Mouse (Mus musculus) MEL (cell line): ENCODE measurements around the gene Rbm42. TPM values are rescaled to one million over a fixed set of nuclear protein-coding genes. Genes with fewer than 3 reads are reported as not detected.
A peak's percentile ranks its signal among the peaks of the same experiment; 100 is the strongest.

Experiments
- DNase-seq: peaks from one replicate; pipeline ENCODE4 v3.0.0; 2011; ENCODE audit warnings: low read depth, low spot score
- H3K27ac ChIP-seq: 2 replicates; pipeline ENCODE4 v1.5.1; 2012; ENCODE audit warnings: low read depth, mild to moderate bottlenecking, control low read depth, low read length, moderate library complexity; ENCODE audit not compliant: control insufficient read depth
- H3K27me3 ChIP-seq, 2 experiments: fragments of 150-350 bp in 1 of 2; sonication (generic) in 1 of 2; 2 replicates each; pipeline ENCODE4 v1.6.1; 2012; ENCODE audit warnings: low read length in 2 of 2, mild to moderate bottlenecking in 2 of 2, improper control_type of control experiment in 1 of 2, moderate library complexity in 1 of 2; ENCODE audit not compliant: insufficient read depth in 2 of 2, control insufficient read depth in 1 of 2
- H3K36me3 ChIP-seq, 2 experiments: 2 replicates each; pipeline ENCODE4 v1.6.1; 2012 to 2014; ENCODE audit warnings: low read length in 2 of 2, improper control_type of control experiment in 1 of 2, inconsistent platforms in 1 of 2, mild to moderate bottlenecking in 1 of 2; ENCODE audit not compliant: insufficient read depth in 2 of 2, control insufficient read depth in 1 of 2
- H3K4me1 ChIP-seq, 2 experiments: fragments of 150-350 bp in 1 of 2; sonication (generic) in 1 of 2; 2 replicates each; pipeline ENCODE4 v1.6.1; 2012; ENCODE audit warnings: low read length in 2 of 2, improper control_type of control experiment in 1 of 2, mild to moderate bottlenecking in 1 of 2; ENCODE audit not compliant: insufficient read depth in 2 of 2, control insufficient read depth in 1 of 2
- H3K4me3 ChIP-seq, 2 experiments: fragments of 150-350 bp in 1 of 2; sonication (generic) in 1 of 2; 2 replicates each; pipeline ENCODE4 v1.5.1; 2012; ENCODE audit warnings: low read depth in 2 of 2, low read length in 2 of 2, mild to moderate bottlenecking in 2 of 2, moderate library complexity in 2 of 2, control low read depth in 1 of 2, improper control_type of control experiment in 1 of 2; ENCODE audit not compliant: control insufficient read depth in 1 of 2, insufficient read depth in 1 of 2
- H3K79me2 ChIP-seq: 2 replicates; pipeline ENCODE4 v1.6.1; 2012; ENCODE audit warnings: mild to moderate bottlenecking, low read length, moderate library complexity; ENCODE audit not compliant: control insufficient read depth, poor library complexity, insufficient read depth
- H3K9ac ChIP-seq: 2 replicates; pipeline ENCODE4 v1.6.1; 2012; ENCODE audit warnings: low read depth, mild to moderate bottlenecking, control low read depth, low read length, moderate library complexity; ENCODE audit not compliant: control insufficient read depth, poor library complexity, severe bottlenecking
- H3K9me3 ChIP-seq: fragments of 150-350 bp; sonication (generic); replicated peaks from 2 replicates; pipeline ENCODE4 v1.6.1; 2012; ENCODE audit warnings: mild to moderate bottlenecking, low read length, improper control_type of control experiment, moderate library complexity; ENCODE audit not compliant: insufficient read depth
- BHLHE40 ChIP-seq: IDR thresholded peaks from 2 replicates; pipeline ENCODE4 v1.6.1; 2012; ENCODE audit warnings: low read depth, mild to moderate bottlenecking, inconsistent platforms, low read length, improper control_type of control experiment, borderline replicate concordance
- CHD1 ChIP-seq: IDR thresholded peaks from 2 replicates; pipeline ENCODE4 v1.6.1; 2012; ENCODE audit warnings: low read depth, mild to moderate bottlenecking, inconsistent platforms, low read length, improper control_type of control experiment
- CHD2 ChIP-seq: IDR thresholded peaks from 2 replicates; pipeline ENCODE4 v1.6.1; 2011; ENCODE audit warnings: low read length, improper control_type of control experiment
- CTCF ChIP-seq, 3 experiments: IDR thresholded peaks in 2 of 3; conservative IDR thresholded peaks in 1 of 3; 2 replicates each; pipeline ENCODE4 v1.5.1; 2011 to 2012; ENCODE audit warnings: low read length in 3 of 3, low read depth in 2 of 3, mild to moderate bottlenecking in 2 of 3, improper control_type of control experiment in 1 of 3, inconsistent platforms in 1 of 3, mixed read lengths in 1 of 3, moderate library complexity in 1 of 3; ENCODE audit not compliant: control insufficient read depth in 1 of 3, insufficient read depth in 1 of 3, poor library complexity in 1 of 3, severe bottlenecking in 1 of 3
- E2F4 ChIP-seq: IDR thresholded peaks from 2 replicates; pipeline ENCODE4 v1.6.1; 2011; ENCODE audit warnings: low read depth, low read length, improper control_type of control experiment, borderline replicate concordance
- ELF1 ChIP-seq: IDR thresholded peaks from 2 replicates; pipeline ENCODE4 v1.6.1; 2014; ENCODE audit warnings: low read depth, mild to moderate bottlenecking, inconsistent platforms, low read length, improper control_type of control experiment, moderate library complexity
- EP300 ChIP-seq, 2 experiments: IDR thresholded peaks; 2 replicates each; pipeline ENCODE4 v1.6.1; 2011; ENCODE audit warnings: improper control_type of control experiment in 2 of 2, low read length in 2 of 2, low read depth in 1 of 2, mild to moderate bottlenecking in 1 of 2
- ETS1 ChIP-seq: IDR thresholded peaks from 2 replicates; pipeline ENCODE4 v1.6.1; 2012; ENCODE audit warnings: low read depth, mild to moderate bottlenecking, inconsistent platforms, low read length, improper control_type of control experiment, moderate library complexity
- GABPA ChIP-seq: IDR thresholded peaks from 2 replicates; pipeline ENCODE4 v1.6.1; 2012; ENCODE audit warnings: low read depth, mild to moderate bottlenecking, inconsistent platforms, low read length, improper control_type of control experiment, moderate library complexity
- GATA1 ChIP-seq: IDR thresholded peaks from 2 replicates; pipeline ENCODE4 v1.6.1; 2011; ENCODE audit warnings: low read depth, low read length, improper control_type of control experiment
- HCFC1 ChIP-seq: IDR thresholded peaks from 2 replicates; pipeline ENCODE4 v1.6.1; 2012; ENCODE audit warnings: low read depth, mild to moderate bottlenecking, inconsistent platforms, low read length, improper control_type of control experiment, moderate library complexity
- JUND ChIP-seq: IDR thresholded peaks from 2 replicates; pipeline ENCODE4 v1.6.1; 2011; ENCODE audit warnings: low read depth, mild to moderate bottlenecking, improper control_type of control experiment, low read length
- KAT2A ChIP-seq: conservative IDR thresholded peaks from 2 replicates; pipeline ENCODE4 v1.6.1; 2012; ENCODE audit warnings: low read depth, low read length, improper control_type of control experiment, inconsistent platforms
- MAFK ChIP-seq: IDR thresholded peaks from 2 replicates; pipeline ENCODE4 v1.6.1; 2011; ENCODE audit warnings: low read depth, mild to moderate bottlenecking, low read length, improper control_type of control experiment, borderline replicate concordance
- MAX ChIP-seq: IDR thresholded peaks from 2 replicates; pipeline ENCODE4 v1.6.1; 2011; ENCODE audit warnings: low read length, improper control_type of control experiment
- MEF2A ChIP-seq: IDR thresholded peaks from 2 replicates; pipeline ENCODE4 v1.6.1; 2014; ENCODE audit warnings: low read depth, mild to moderate bottlenecking, inconsistent platforms, low read length, improper control_type of control experiment; ENCODE audit not compliant: poor library complexity, insufficient replicate concordance, severe bottlenecking; ENCODE audit errors: extremely low read depth
- MXI1 ChIP-seq: IDR thresholded peaks from 2 replicates; pipeline ENCODE4 v1.6.1; 2011; ENCODE audit warnings: mild to moderate bottlenecking, low read depth, low read length, improper control_type of control experiment
- MYB ChIP-seq: IDR thresholded peaks from 2 replicates; pipeline ENCODE4 v1.6.1; 2011; ENCODE audit warnings: mild to moderate bottlenecking, low read depth, low read length, improper control_type of control experiment
- MYC ChIP-seq: IDR thresholded peaks from 2 replicates; pipeline ENCODE4 v1.6.1; 2011; ENCODE audit warnings: low read depth, mild to moderate bottlenecking, low read length, improper control_type of control experiment, moderate library complexity
- NELFE ChIP-seq: IDR thresholded peaks from 2 replicates; pipeline ENCODE4 v1.6.1; 2011; ENCODE audit warnings: low read depth, low read length, improper control_type of control experiment
- NRF1 ChIP-seq: IDR thresholded peaks from 2 replicates; pipeline ENCODE4 v1.6.1; 2014; ENCODE audit warnings: low read depth, mild to moderate bottlenecking, inconsistent platforms, low read length, improper control_type of control experiment, moderate library complexity; ENCODE audit not compliant: poor library complexity, insufficient read depth, severe bottlenecking
- POLR2A ChIP-seq, 2 experiments: IDR thresholded peaks; 2 replicates each; pipeline ENCODE4 v1.6.1; 2011 to 2012; ENCODE audit warnings: low read length in 2 of 2, mild to moderate bottlenecking in 2 of 2, control low read depth in 1 of 2, improper control_type of control experiment in 1 of 2, low read depth in 1 of 2, moderate library complexity in 1 of 2; ENCODE audit not compliant: control insufficient read depth in 1 of 2, insufficient read depth in 1 of 2, poor library complexity in 1 of 2
- POLR2AphosphoS2 ChIP-seq: IDR thresholded peaks from 2 replicates; pipeline ENCODE4 v1.6.1; 2011; ENCODE audit warnings: low read length, improper control_type of control experiment
- POLR2AphosphoS5 ChIP-seq: IDR thresholded peaks from 2 replicates; pipeline ENCODE4 v1.6.1; 2012; ENCODE audit warnings: low read depth, borderline replicate concordance, mild to moderate bottlenecking, inconsistent platforms, low read length, moderate library complexity, mixed read lengths
- SIN3A ChIP-seq: IDR thresholded peaks from 2 replicates; pipeline ENCODE4 v1.6.1; 2012; ENCODE audit warnings: low read length, improper control_type of control experiment, inconsistent platforms
- TAL1 ChIP-seq: IDR thresholded peaks from 2 replicates; pipeline ENCODE4 v1.6.1; 2012; ENCODE audit warnings: mild to moderate bottlenecking, inconsistent platforms, low read length, moderate library complexity, mixed read lengths
- TBP ChIP-seq: IDR thresholded peaks from 2 replicates; pipeline ENCODE4 v1.8.0; 2011; ENCODE audit warnings: low read depth, low read length, improper control_type of control experiment
- TCF12 ChIP-seq: IDR thresholded peaks from 2 replicates; pipeline ENCODE4 v1.6.1; 2014; ENCODE audit warnings: low read depth, mild to moderate bottlenecking, inconsistent platforms, low read length, improper control_type of control experiment, moderate library complexity
- UBTF ChIP-seq: IDR thresholded peaks from 2 replicates; pipeline ENCODE4 v1.6.1; 2012; ENCODE audit warnings: low read depth, mild to moderate bottlenecking, inconsistent platforms, low read length, improper control_type of control experiment, moderate library complexity, borderline replicate concordance; ENCODE audit not compliant: insufficient read depth
- USF1 ChIP-seq: IDR thresholded peaks from 2 replicates; pipeline ENCODE4 v1.6.1; 2014; ENCODE audit warnings: low read depth, mild to moderate bottlenecking, inconsistent platforms, low read length, improper control_type of control experiment, moderate library complexity
- USF2 ChIP-seq, 2 experiments: IDR thresholded peaks; 2 replicates each; pipeline ENCODE4 v1.6.1; 2011 to 2012; ENCODE audit warnings: improper control_type of control experiment in 2 of 2, low read length in 2 of 2, borderline replicate concordance in 1 of 2, inconsistent platforms in 1 of 2, low read depth in 1 of 2, mild to moderate bottlenecking in 1 of 2; ENCODE audit not compliant: insufficient read depth in 1 of 2
- ZKSCAN1 ChIP-seq: IDR thresholded peaks from 2 replicates; pipeline ENCODE4 v1.6.1; 2012; ENCODE audit warnings: low read depth, mild to moderate bottlenecking, inconsistent platforms, low read length, improper control_type of control experiment, moderate library complexity
- ZMIZ1 ChIP-seq: IDR thresholded peaks from 2 replicates; pipeline ENCODE4 v1.6.1; 2012; ENCODE audit warnings: low read depth, mild to moderate bottlenecking, inconsistent platforms, low read length, improper control_type of control experiment, moderate library complexity
- ZNF384 ChIP-seq: IDR thresholded peaks from 2 replicates; pipeline ENCODE4 v1.6.1; 2012; ENCODE audit warnings: low read depth, mild to moderate bottlenecking, inconsistent platforms, low read length, improper control_type of control experiment
- polyA plus RNA-seq, 2 experiments: library from polyadenylated mRNA; stranded (reverse) in 1 of 2; unstranded in 1 of 2; fragments of >175 nt in 1 of 2; fragments of >200 nt in 1 of 2; gene quantifications; 2 replicates each; pipeline versions ENCODE4 v1.2.1 to v1.2.4; 2012; ENCODE audit warnings: low replicate concordance in 2 of 2, low read depth in 1 of 2; ENCODE audit not compliant: insufficient read length in 2 of 2, insufficient read depth in 1 of 2, missing spikeins in 1 of 2
- total RNA-seq: library from RNA; depleted of rRNA; stranded (reverse); fragments of 300-350 nt; gene quantifications from 2 replicates; pipeline ENCODE4 v1.2.3, GENCODE M21; 2012

The Rbm42 gene
- total and polyA plus RNA-seq, 3 experiments, result 124 to 129 TPM; not detected in 1

DNA sequence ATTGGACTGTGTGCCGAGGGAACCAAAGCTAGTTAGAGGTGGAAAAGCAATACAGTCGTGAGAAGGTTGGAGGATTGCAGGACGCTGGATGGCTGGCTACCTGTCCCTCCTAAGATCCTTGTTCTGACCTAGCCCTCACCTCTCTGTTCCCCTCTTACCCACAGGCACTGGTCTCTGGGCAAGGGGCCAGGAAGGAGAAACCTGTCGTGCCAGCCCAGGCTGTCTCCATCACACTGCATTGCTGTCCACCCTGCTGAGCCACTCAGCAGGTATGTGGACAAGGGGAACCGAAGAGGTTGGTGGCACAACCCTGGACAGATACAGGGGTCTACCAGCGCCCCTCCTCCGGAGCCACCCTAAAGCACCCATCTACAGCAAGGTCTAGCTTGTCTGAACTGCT, 49.5 kb downstream of the Rbm42 start (continued):
- no peak for TF ChIP-seq NELFE
- TF ChIP-seq GATA1, result no peak

DNA sequence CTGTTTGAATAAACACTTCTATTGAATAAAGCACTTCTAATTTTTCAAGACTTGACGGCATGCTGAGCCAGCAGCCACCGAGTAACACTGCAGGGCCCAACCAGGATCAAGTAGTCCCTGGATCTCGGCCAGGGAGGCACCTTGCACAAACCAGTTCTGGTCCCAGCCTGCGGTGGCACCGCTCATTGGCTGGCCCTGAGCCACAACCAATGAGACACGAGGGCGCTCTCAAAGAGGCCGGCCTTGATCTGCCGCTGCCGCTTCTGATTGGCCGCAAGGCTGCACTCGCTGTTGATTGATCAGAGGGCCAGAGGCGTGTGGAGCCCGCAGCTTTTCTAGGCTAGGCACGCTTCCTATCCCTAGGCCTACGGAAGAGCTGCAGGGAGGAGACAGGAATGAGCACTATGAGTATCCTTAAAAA, 50.2 kb downstream of the Rbm42 start:
- peaks cover 0 to 7% of the 10 kb centered on the region in 2 experiments; a peak in 2 of 4 replicates for H3K4me1 ChIP-seq
- H3K27ac ChIP-seq, result peak overlapping the region; percentile 84
- H3K27me3 ChIP-seq, result no peaks in the 10 kb centered on the region
- H3K4me3 ChIP-seq, result peak overlapping the region; percentile 73 to 77
- H3K36me3 ChIP-seq, result peaks cover 0 to 4% of the 10 kb centered on the region in 2 experiments; a peak in 2 of 4 replicates
- H3K9ac ChIP-seq, result peak overlapping the region; percentile 82
- peak; percentile 100 for DNase-seq
- H3K79me2 ChIP-seq, result no peaks in the 10 kb centered on the region; the same call in 1 of the 2 replicates
- no peaks in the 10 kb centered on the region for H3K9me3 ChIP-seq
- TF ChIP-seq ZMIZ1 (peak; percentile 88; the same call in 1 of the 2 replicates), JUND (no peak), ZNF384 (no peak), BHLHE40 (peak; percentile 27; the same call in 1 of the 2 replicates), NRF1 (0 out of 2 replicates have a peak, but pooled peaks have one; percentile 12), UBTF (no peak), POLR2AphosphoS5 (no peak), MAX (peak; percentile 65), MEF2A (no peak), ZKSCAN1 (no peak), TBP (peak; percentile 30; the same call in 1 of the 2 replicates), ETS1 (0 out of 2 replicates have a peak, but pooled peaks have one; percentile 18), POLR2A (IDR thresholded peaks at IDR 0.05; ENCODE audit: control insufficient read depth in 1 of 2, insufficient read depth in 1 of 2, low read depth in 1 of 2, low read length in 2 of 2, poor library complexity in 1 of 2) (peak in 1 of 2 experiments; percentile 82; a peak in 3 of 4 replicates), ELF1 (no peak), MYB (no peak), CHD1 (no peak), GABPA (no peak), MXI1 (peak; percentile 73), USF1 (0 out of 2 replicates have a peak, but pooled peaks have one; percentile 14), HCFC1 (peak; percentile 70), EP300 (IDR thresholded peaks at IDR 0.05; ENCODE audit: low read depth in 1 of 2, low read length in 2 of 2) (no peak), USF2 (IDR thresholded peaks at IDR 0.05; ENCODE audit: borderline replicate concordance in 1 of 2, insufficient read depth in 1 of 2, low read depth in 1 of 2, low read length in 2 of 2) (no peak), POLR2AphosphoS2 (peak; percentile 82), CTCF (IDR thresholded peaks at IDR 0.05 in 2 of 3, conservative IDR thresholded peaks at IDR 0.05 in 1 of 3; ENCODE audit: control insufficient read depth in 1 of 3, insufficient read depth in 1 of 3, low read depth in 2 of 3, low read length in 3 of 3, poor library complexity in 1 of 3, severe bottlenecking in 1 of 3) (no peak), SIN3A (peak; percentile 88), CHD2 (peak; percentile 64), TCF12 (no peak), TAL1 (no peak), MYC (peak; percentile 77), E2F4 (no peak), MAFK (0 out of 2 replicates have a peak, but pooled peaks have one; percentile 27), KAT2A (peak; percentile 39; the same call in 1 of the 2 replicates), GATA1 (no peak; the same call in 1 of the 2 replicates)
